Mouse (Mus musculus) spleen, adult 2 months (tissue): ENCODE results near the gene Jade2.

Experiments
- CTCF ChIP-seq: fragments of 200-500 bp; IDR thresholded peaks from 2 replicates; pipeline ENCODE4 v1.5.1; 2011; ENCODE audit warnings: mild to moderate bottlenecking, inconsistent platforms; ENCODE audit not compliant: insufficient read depth, insufficient read length, insufficient replicate concordance; ENCODE audit errors: extremely low read depth
- POLR2A ChIP-seq: fragments of 200-500 bp; IDR thresholded peaks from 2 replicates; pipeline ENCODE4 v1.6.1; 2011; ENCODE audit warnings: low read depth, low read length, inconsistent platforms

GRCm38 (mm10) chr11:51883670-51884069 is 26.2 kb upstream of the Jade2 start:
- no peak for TF ChIP-seq CTCF
- TF ChIP-seq POLR2A: no peak
